Mouse (Mus musculus) limb, embryonic 14.5 days (tissue): ENCODE data around the gene Cphx3. TPM values are rescaled to one million over a fixed set of nuclear protein-coding genes. Genes with fewer than 3 reads are reported as not detected.
"Not testable (repeated sequence)": the region's sequence is repeated elsewhere in the genome, so short reads cannot be mapped to it uniquely, and the experiment has no call there.

Source experiments
- ATAC-seq: fragments of 200-750 bp; cut with Nextera tagmentation; 2 replicates; pipeline ENCODE4 v1.8.0; 2017; ENCODE audit warnings: low read depth, moderate number of reproducible peaks, moderate TSS enrichment; ENCODE audit not compliant: low FRiP score
- DNase-seq: peaks from one replicate; pipeline ENCODE4 v3.0.0-alpha.2; 2015; ENCODE audit warnings: low spot score
- H3K27ac ChIP-seq: fragments of 300-500 bp; sonication (generic); replicated peaks from 2 replicates; pipeline ENCODE4 v1.5.1; 2014; ENCODE audit warnings: low read depth, mild to moderate bottlenecking, low read length, moderate library complexity, mixed read lengths
- H3K27me3 ChIP-seq: fragments of 300-500 bp; sonication (generic); 2 replicates; pipeline ENCODE4 v1.6.1; 2014; ENCODE audit warnings: low read length, mixed read lengths; ENCODE audit not compliant: control insufficient read depth, insufficient read depth
- H3K36me3 ChIP-seq: fragments of 300-500 bp; sonication (generic); 2 replicates; pipeline ENCODE4 v1.6.1; 2014; ENCODE audit warnings: mild to moderate bottlenecking, low read length, moderate library complexity, mixed read lengths; ENCODE audit not compliant: control insufficient read depth, insufficient read depth
- H3K4me1 ChIP-seq: fragments of 300-500 bp; sonication (generic); 2 replicates; pipeline ENCODE4 v1.6.1; 2014; ENCODE audit warnings: antibody characterized with exemption, low read length, mixed read lengths; ENCODE audit not compliant: control insufficient read depth, insufficient read depth
- H3K4me2 ChIP-seq: fragments of 300-500 bp; sonication (generic); replicated peaks from 2 replicates; pipeline ENCODE4 v1.6.1; 2014; ENCODE audit warnings: low read depth, mild to moderate bottlenecking, low read length, moderate library complexity; ENCODE audit not compliant: severe bottlenecking
- H3K4me3 ChIP-seq: fragments of 300-500 bp; sonication (generic); replicated peaks from 2 replicates; pipeline ENCODE4 v1.5.1; 2014; ENCODE audit warnings: low read length
- H3K9ac ChIP-seq: fragments of 300-500 bp; sonication (generic); 2 replicates; pipeline ENCODE4 v1.6.1; 2014; ENCODE audit warnings: mild to moderate bottlenecking, low read depth, low read length, moderate library complexity; ENCODE audit not compliant: severe bottlenecking
- H3K9me3 ChIP-seq: fragments of 300-500 bp; sonication (generic); 2 replicates; pipeline ENCODE4 v1.6.1; 2016; ENCODE audit warnings: low read length; ENCODE audit not compliant: control insufficient read depth
- WGBS: fragments of 180-500 bp; shearing (Covaris S2); extraction: QIAGEN DNeasy Blood & Tissue Kit; methylation state at CpG from one replicate; pipeline ENCODE4 v1.1.7; 2014; 5-methylcytosine and 5-hydroxymethylcytosine counted together
- polyA plus RNA-seq, 2 experiments: library from polyadenylated mRNA; depleted of rRNA in 1 of 2; stranded (reverse) in 1 of 2; unstranded in 1 of 2; fragments of >200 nt; fragmentation: Nextera tagmentation in 1 of 2; extraction: Ambion mirVana in 1 of 2; gene quantifications; 2 replicates each; pipeline versions ENCODE4 v1.2.1 to v1.2.3; 2012 to 2014

Cphx3 gene
- polyA plus RNA-seq, 2 experiments: not detected

DNA sequence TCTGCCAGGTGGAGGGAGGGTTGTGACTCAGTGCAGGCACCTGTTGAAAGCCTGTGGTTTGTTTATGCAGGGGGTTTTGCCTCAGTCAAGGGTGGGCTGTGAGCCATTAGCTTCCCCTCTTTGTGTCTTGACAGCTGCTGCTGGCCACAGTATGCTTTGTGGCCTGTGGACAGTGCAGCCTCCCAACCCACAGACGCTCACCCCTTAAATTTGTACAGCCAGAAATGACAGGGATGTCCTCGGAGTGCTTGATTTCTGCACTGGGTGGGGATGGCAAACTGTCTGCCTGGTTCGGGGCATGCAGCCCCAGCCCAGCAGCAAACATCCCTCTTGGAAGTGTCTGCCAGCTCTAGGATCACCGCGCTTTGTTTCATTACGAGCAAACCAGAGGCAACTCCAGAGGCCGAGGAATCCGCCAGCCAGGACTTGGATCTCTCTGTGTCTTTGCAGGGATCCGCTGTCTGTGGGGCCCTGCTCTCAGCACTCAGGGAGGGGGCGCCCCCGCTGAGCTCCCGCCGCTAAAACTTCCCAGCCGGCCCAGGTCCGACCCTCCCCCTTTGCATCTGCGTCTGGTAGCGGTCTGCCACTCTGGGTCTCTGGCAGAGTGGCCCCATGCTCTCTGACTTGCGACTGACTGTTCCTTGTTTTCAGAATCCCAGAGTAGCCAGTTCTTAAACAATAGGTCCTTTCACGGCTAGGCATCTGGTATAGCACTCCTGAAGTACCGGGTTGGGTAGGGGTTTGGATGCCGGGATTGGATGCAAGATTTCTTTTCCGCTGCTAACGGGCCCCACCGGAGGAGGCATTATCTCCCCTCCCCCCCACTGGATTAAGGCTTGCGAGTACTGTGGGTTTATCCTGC is 175.9 kb downstream of the Cphx3 start, which contains the start of gene Duxbl3:
TSS of gene Duxbl3 (plus strand) at position 207 of the 862 bp plus-strand sequence.
- peak; percentile 93 for ATAC-seq
- H3K9ac ChIP-seq, H3K27me3 ChIP-seq, H3K36me3 ChIP-seq, H3K27ac ChIP-seq, H3K4me3 ChIP-seq, DNase-seq, H3K4me2 ChIP-seq, H3K9me3 ChIP-seq, H3K4me1 ChIP-seq: not testable (repeated sequence)
- no CpG with 5 or more reads among the region's 25 CpGs for WGBS

GRCm38 (mm10) chr14:26258729-26259128 is 176.6 kb downstream of the Cphx3 start:
- H3K4me1 ChIP-seq, H3K9me3 ChIP-seq, H3K9ac ChIP-seq, H3K36me3 ChIP-seq, H3K4me2 ChIP-seq, H3K27ac ChIP-seq, DNase-seq, H3K4me3 ChIP-seq, H3K27me3 ChIP-seq: not testable (repeated sequence)
- peak; percentile 7; the same call in 1 of the 2 replicates for ATAC-seq
- no CpG with 5 or more reads among the region's 6 CpGs for WGBS

Other genes with a start within 250 kb of the Cphx3 start
- gene Anxa11, start 240.1 kb upstream of the Cphx3 start, polyA plus RNA-seq (2012; rRNA removed): 20.3 and 22.4 TPM in 2 replicates
- gene Anxa11, start 240.1 kb upstream of the Cphx3 start, polyA plus RNA-seq (2014; fragmentation: Nextera tagmentation; extraction: Ambion mirVana): 18.7 and 20.5 TPM in 2 replicates
- gene Plac9a, start 179.2 kb upstream of the Cphx3 start, polyA plus RNA-seq (2012; rRNA removed): 0.31 and 0.54 TPM in 2 replicates
- gene Plac9a, start 179.2 kb upstream of the Cphx3 start, polyA plus RNA-seq (2014; fragmentation: Nextera tagmentation; extraction: Ambion mirVana): 0.56 TPM in 1 of 2 replicates, not detected in the other
- gene Tmem254a, start 154.6 kb upstream of the Cphx3 start, polyA plus RNA-seq (2012; rRNA removed): 2.5 and 4.0 TPM in 2 replicates
- 3.8 and 7.6 TPM in 2 replicates for gene Tmem254a, start 154.6 kb upstream of the Cphx3 start, polyA plus RNA-seq (2014; fragmentation: Nextera tagmentation; extraction: Ambion mirVana)
- 0.04 TPM in 1 of 2 replicates, not detected in the other for gene Cphx1, start 144.0 kb upstream of the Cphx3 start, polyA plus RNA-seq (2012; rRNA removed)
- gene Cphx1, start 144.0 kb upstream of the Cphx3 start, polyA plus RNA-seq (2014; fragmentation: Nextera tagmentation; extraction: Ambion mirVana): 0.11 TPM in 1 of 2 replicates, not detected in the other
- gene Duxbl1, start 103.7 kb upstream of the Cphx3 start, polyA plus RNA-seq (2012; rRNA removed): 6.8 and 8.0 TPM in 2 replicates
- gene Duxbl1, start 103.7 kb upstream of the Cphx3 start, polyA plus RNA-seq (2014; fragmentation: Nextera tagmentation; extraction: Ambion mirVana): 0.63 and 1.6 TPM in 2 replicates
- 26.5 and 29.0 TPM in 2 replicates for gene Gm9780, start 39.6 kb upstream of the Cphx3 start, polyA plus RNA-seq (2012; rRNA removed)
- 42.6 and 49.9 TPM in 2 replicates for gene Gm9780, start 39.6 kb upstream of the Cphx3 start, polyA plus RNA-seq (2014; fragmentation: Nextera tagmentation; extraction: Ambion mirVana)
- 6.0 and 8.4 TPM in 2 replicates for gene Tmem254c, start 14.9 kb upstream of the Cphx3 start, polyA plus RNA-seq (2012; rRNA removed)
- gene Tmem254c, start 14.9 kb upstream of the Cphx3 start, polyA plus RNA-seq (2014; fragmentation: Nextera tagmentation; extraction: Ambion mirVana): 47.7 and 56.8 TPM in 2 replicates
- not detected in 2 replicates for gene Cphx2, start 781 bp upstream of the Cphx3 start, polyA plus RNA-seq (2012; rRNA removed)
- gene Cphx2, start 781 bp upstream of the Cphx3 start, polyA plus RNA-seq (2014; fragmentation: Nextera tagmentation; extraction: Ambion mirVana): not detected in 2 replicates
- gene Duxbl2, start 36.1 kb downstream of the Cphx3 start, polyA plus RNA-seq (2012; rRNA removed): not detected in 2 replicates
- gene Duxbl2, start 36.1 kb downstream of the Cphx3 start, polyA plus RNA-seq (2014; fragmentation: Nextera tagmentation; extraction: Ambion mirVana): 0.21 and 3.2 TPM in 2 replicates
- 17.3 and 19.9 TPM in 2 replicates for gene Plac9b, start 100.2 kb downstream of the Cphx3 start, polyA plus RNA-seq (2012; rRNA removed)
- 34.6 and 40.5 TPM in 2 replicates for gene Plac9b, start 100.2 kb downstream of the Cphx3 start, polyA plus RNA-seq (2014; fragmentation: Nextera tagmentation; extraction: Ambion mirVana)
- gene Tmem254b, start 124.7 kb downstream of the Cphx3 start, polyA plus RNA-seq (2012; rRNA removed): 23.1 and 25.0 TPM in 2 replicates
- gene Tmem254b, start 124.7 kb downstream of the Cphx3 start, polyA plus RNA-seq (2014; fragmentation: Nextera tagmentation; extraction: Ambion mirVana): 29.7 and 32.1 TPM in 2 replicates
- gene Duxbl3, start 175.7 kb downstream of the Cphx3 start, polyA plus RNA-seq (2012; rRNA removed): 4.9 and 6.1 TPM in 2 replicates
- gene Duxbl3, start 175.7 kb downstream of the Cphx3 start, polyA plus RNA-seq (2014; fragmentation: Nextera tagmentation; extraction: Ambion mirVana): 0.47 and 1.7 TPM in 2 replicates